Mouse (Mus musculus) limb, embryonic 14.5 days (tissue): Measurements from ENCODE around the gene Olfr1290. TPM values are rescaled to one million over a fixed set of nuclear protein-coding genes. Genes with fewer than 3 reads are reported as not detected.

Experiments
- ATAC-seq: fragments of 200-750 bp; cut with Nextera tagmentation; 2 replicates; pipeline ENCODE4 v1.8.0; 2017; ENCODE audit warnings: low read depth, moderate number of reproducible peaks, moderate TSS enrichment; ENCODE audit not compliant: low FRiP score
- DNase-seq: peaks from one replicate; pipeline ENCODE4 v3.0.0-alpha.2; 2015; ENCODE audit warnings: low spot score
- H3K27ac ChIP-seq: fragments of 300-500 bp; sonication (generic); replicated peaks from 2 replicates; pipeline ENCODE4 v1.5.1; 2014; ENCODE audit warnings: low read depth, mild to moderate bottlenecking, low read length, moderate library complexity, mixed read lengths
- H3K27me3 ChIP-seq: fragments of 300-500 bp; sonication (generic); 2 replicates; pipeline ENCODE4 v1.6.1; 2014; ENCODE audit warnings: low read length, mixed read lengths; ENCODE audit not compliant: control insufficient read depth, insufficient read depth
- H3K36me3 ChIP-seq: fragments of 300-500 bp; sonication (generic); 2 replicates; pipeline ENCODE4 v1.6.1; 2014; ENCODE audit warnings: mild to moderate bottlenecking, low read length, moderate library complexity, mixed read lengths; ENCODE audit not compliant: control insufficient read depth, insufficient read depth
- H3K4me1 ChIP-seq: fragments of 300-500 bp; sonication (generic); 2 replicates; pipeline ENCODE4 v1.6.1; 2014; ENCODE audit warnings: antibody characterized with exemption, low read length, mixed read lengths; ENCODE audit not compliant: control insufficient read depth, insufficient read depth
- H3K4me2 ChIP-seq: fragments of 300-500 bp; sonication (generic); replicated peaks from 2 replicates; pipeline ENCODE4 v1.6.1; 2014; ENCODE audit warnings: low read depth, mild to moderate bottlenecking, low read length, moderate library complexity; ENCODE audit not compliant: severe bottlenecking
- H3K4me3 ChIP-seq: fragments of 300-500 bp; sonication (generic); replicated peaks from 2 replicates; pipeline ENCODE4 v1.5.1; 2014; ENCODE audit warnings: low read length
- H3K9ac ChIP-seq: fragments of 300-500 bp; sonication (generic); 2 replicates; pipeline ENCODE4 v1.6.1; 2014; ENCODE audit warnings: mild to moderate bottlenecking, low read depth, low read length, moderate library complexity; ENCODE audit not compliant: severe bottlenecking
- H3K9me3 ChIP-seq: fragments of 300-500 bp; sonication (generic); 2 replicates; pipeline ENCODE4 v1.6.1; 2016; ENCODE audit warnings: low read length; ENCODE audit not compliant: control insufficient read depth
- POLR2A ChIP-seq: fragments of 200-500 bp; IDR thresholded peaks from 2 replicates; pipeline ENCODE4 v1.8.0; 2012; ENCODE audit warnings: inconsistent platforms, mild to moderate bottlenecking, moderate library complexity, borderline replicate concordance; ENCODE audit not compliant: insufficient read depth, insufficient read length; ENCODE audit errors: extremely low read depth
- WGBS: fragments of 180-500 bp; shearing (Covaris S2); extraction: QIAGEN DNeasy Blood & Tissue Kit; methylation state at CpG from one replicate; pipeline ENCODE4 v1.1.7; 2014; 5-methylcytosine and 5-hydroxymethylcytosine counted together
- polyA plus RNA-seq, 2 experiments: library from polyadenylated mRNA; depleted of rRNA in 1 of 2; stranded (reverse) in 1 of 2; unstranded in 1 of 2; fragments of >200 nt; fragmentation: Nextera tagmentation in 1 of 2; extraction: Ambion mirVana in 1 of 2; gene quantifications; 2 replicates each; pipeline versions ENCODE4 v1.2.1 to v1.2.3; 2012 to 2014

The Olfr1290 gene
- polyA plus RNA-seq, 2 experiments = not detected

GRCm38 (mm10) chr2:111473801-111474200 is 19.8 kb downstream of the Olfr1290 start, which contains the start of gene Olfr1288:
Olfr1288 (plus strand) TSS chr2:111474101.
- H3K36me3 ChIP-seq = no peaks in the 10 kb centered on the region
- DNase-seq = no peak
- H3K27ac ChIP-seq = no peak within 1 kb of the TSS
- H3K4me2 ChIP-seq = no peak within 1 kb of the TSS
- no peak within 1 kb of the TSS for H3K4me3 ChIP-seq
- ATAC-seq = no peak
- H3K4me1 ChIP-seq = no peaks in the 10 kb centered on the region
- no peaks in the 10 kb centered on the region for H3K9me3 ChIP-seq
- 90% methylated on average over 1 of the region's 1 CpGs for WGBS
- TF ChIP-seq POLR2A = no peak
- H3K9ac ChIP-seq = no peak within 1 kb of the TSS
- no peaks in the 10 kb centered on the region for H3K27me3 ChIP-seq

GRCm38 (mm10) chr2:111448842-111449241 is 44.8 kb downstream of the Olfr1290 start, which contains the start of gene Olfr1287:
Olfr1287 (plus strand) TSS chr2:111449142.
- H3K4me2 ChIP-seq = no peak within 1 kb of the TSS
- TF ChIP-seq POLR2A = no peak
- no peak within 1 kb of the TSS for H3K9ac ChIP-seq
- ATAC-seq (no peak), DNase-seq (no peak)
- H3K9me3 ChIP-seq = no peaks in the 10 kb centered on the region
- H3K4me3 ChIP-seq = no peak within 1 kb of the TSS
- 67% methylated on average over 1 of the region's 1 CpGs for WGBS
- H3K27me3 ChIP-seq = no peaks in the 10 kb centered on the region
- no peak within 1 kb of the TSS for H3K27ac ChIP-seq
- H3K4me1 ChIP-seq = no peaks in the 10 kb centered on the region
- H3K36me3 ChIP-seq = no peaks in the 10 kb centered on the region

Other genes starting within 250 kb of the Olfr1290 start
- gene Olfr1276, start 239.3 kb downstream of the Olfr1290 start, polyA plus RNA-seq (2012; rRNA removed) = not detected in 2 replicates
- gene Olfr1276, start 239.3 kb downstream of the Olfr1290 start, polyA plus RNA-seq (2014; fragmentation: Nextera tagmentation; extraction: Ambion mirVana) = not detected in 2 replicates
- gene Olfr1277, start 219.7 kb downstream of the Olfr1290 start, polyA plus RNA-seq (2012; rRNA removed) = not detected in 2 replicates
- gene Olfr1277, start 219.7 kb downstream of the Olfr1290 start, polyA plus RNA-seq (2014; fragmentation: Nextera tagmentation; extraction: Ambion mirVana) = not detected in 2 replicates
- gene Olfr1278, start 203.7 kb downstream of the Olfr1290 start, polyA plus RNA-seq (2012; rRNA removed) = not detected in 2 replicates
- not detected in 2 replicates for gene Olfr1278, start 203.7 kb downstream of the Olfr1290 start, polyA plus RNA-seq (2014; fragmentation: Nextera tagmentation; extraction: Ambion mirVana)
- gene Olfr1279, start 193.2 kb downstream of the Olfr1290 start, polyA plus RNA-seq (2012; rRNA removed) = not detected in 2 replicates
- gene Olfr1279, start 193.2 kb downstream of the Olfr1290 start, polyA plus RNA-seq (2014; fragmentation: Nextera tagmentation; extraction: Ambion mirVana) = not detected in 2 replicates
- not detected in 2 replicates for gene Olfr1280, start 179.8 kb downstream of the Olfr1290 start, polyA plus RNA-seq (2012; rRNA removed)
- gene Olfr1280, start 179.8 kb downstream of the Olfr1290 start, polyA plus RNA-seq (2014; fragmentation: Nextera tagmentation; extraction: Ambion mirVana) = not detected in 2 replicates
- gene Olfr1281, start 167.3 kb downstream of the Olfr1290 start, polyA plus RNA-seq (2012; rRNA removed) = not detected in 2 replicates
- gene Olfr1281, start 167.3 kb downstream of the Olfr1290 start, polyA plus RNA-seq (2014; fragmentation: Nextera tagmentation; extraction: Ambion mirVana) = not detected in 2 replicates
- gene Olfr1282, start 157.8 kb downstream of the Olfr1290 start, polyA plus RNA-seq (2012; rRNA removed) = not detected in 2 replicates
- not detected in 2 replicates for gene Olfr1282, start 157.8 kb downstream of the Olfr1290 start, polyA plus RNA-seq (2014; fragmentation: Nextera tagmentation; extraction: Ambion mirVana)
- not detected in 2 replicates for gene Olfr1283, start 127.0 kb downstream of the Olfr1290 start, polyA plus RNA-seq (2012; rRNA removed)
- gene Olfr1283, start 127.0 kb downstream of the Olfr1290 start, polyA plus RNA-seq (2014; fragmentation: Nextera tagmentation; extraction: Ambion mirVana) = not detected in 2 replicates
- gene Olfr1284, start 118.3 kb downstream of the Olfr1290 start, polyA plus RNA-seq (2012; rRNA removed) = not detected in 2 replicates
- gene Olfr1284, start 118.3 kb downstream of the Olfr1290 start, polyA plus RNA-seq (2014; fragmentation: Nextera tagmentation; extraction: Ambion mirVana) = not detected in 2 replicates
- not detected in 2 replicates for gene Olfr1286, start 70.7 kb downstream of the Olfr1290 start, polyA plus RNA-seq (2012; rRNA removed)
- not detected in 2 replicates for gene Olfr1286, start 70.7 kb downstream of the Olfr1290 start, polyA plus RNA-seq (2014; fragmentation: Nextera tagmentation; extraction: Ambion mirVana)
- gene Olfr1287, start 44.7 kb downstream of the Olfr1290 start, polyA plus RNA-seq (2012; rRNA removed) = not detected in 2 replicates
- not detected in 2 replicates for gene Olfr1287, start 44.7 kb downstream of the Olfr1290 start, polyA plus RNA-seq (2014; fragmentation: Nextera tagmentation; extraction: Ambion mirVana)
- not detected in 2 replicates for gene Olfr1288, start 19.7 kb downstream of the Olfr1290 start, polyA plus RNA-seq (2012; rRNA removed)
- gene Olfr1288, start 19.7 kb downstream of the Olfr1290 start, polyA plus RNA-seq (2014; fragmentation: Nextera tagmentation; extraction: Ambion mirVana) = not detected in 2 replicates
- not detected in 2 replicates for gene Olfr1289, start 13.0 kb downstream of the Olfr1290 start, polyA plus RNA-seq (2012; rRNA removed)
- gene Olfr1289, start 13.0 kb downstream of the Olfr1290 start, polyA plus RNA-seq (2014; fragmentation: Nextera tagmentation; extraction: Ambion mirVana) = not detected in 2 replicates
- gene Olfr1291-ps1, start 3.4 kb upstream of the Olfr1290 start, polyA plus RNA-seq (2012; rRNA removed) = not detected in 2 replicates
- gene Olfr1291-ps1, start 3.4 kb upstream of the Olfr1290 start, polyA plus RNA-seq (2014; fragmentation: Nextera tagmentation; extraction: Ambion mirVana) = not detected in 2 replicates
- gene Olfr1293-ps, start 31.4 kb upstream of the Olfr1290 start, polyA plus RNA-seq (2012; rRNA removed) = not detected in 2 replicates
- gene Olfr1293-ps, start 31.4 kb upstream of the Olfr1290 start, polyA plus RNA-seq (2014; fragmentation: Nextera tagmentation; extraction: Ambion mirVana) = not detected in 2 replicates
- not detected in 2 replicates for gene Olfr1294, start 46.5 kb upstream of the Olfr1290 start, polyA plus RNA-seq (2012; rRNA removed)
- not detected in 2 replicates for gene Olfr1294, start 46.5 kb upstream of the Olfr1290 start, polyA plus RNA-seq (2014; fragmentation: Nextera tagmentation; extraction: Ambion mirVana)
- gene Olfr1295, start 75.9 kb upstream of the Olfr1290 start, polyA plus RNA-seq (2012; rRNA removed) = not detected in 2 replicates
- not detected in 2 replicates for gene Olfr1295, start 75.9 kb upstream of the Olfr1290 start, polyA plus RNA-seq (2014; fragmentation: Nextera tagmentation; extraction: Ambion mirVana)
- gene Olfr1297, start 132.7 kb upstream of the Olfr1290 start, polyA plus RNA-seq (2012; rRNA removed) = not detected in 2 replicates
- gene Olfr1297, start 132.7 kb upstream of the Olfr1290 start, polyA plus RNA-seq (2014; fragmentation: Nextera tagmentation; extraction: Ambion mirVana) = not detected in 2 replicates
- gene Olfr1298, start 155.4 kb upstream of the Olfr1290 start, polyA plus RNA-seq (2012; rRNA removed) = not detected in 2 replicates
- not detected in 2 replicates for gene Olfr1298, start 155.4 kb upstream of the Olfr1290 start, polyA plus RNA-seq (2014; fragmentation: Nextera tagmentation; extraction: Ambion mirVana)
- gene Olfr1299, start 167.6 kb upstream of the Olfr1290 start, polyA plus RNA-seq (2012; rRNA removed) = not detected in 2 replicates
- gene Olfr1299, start 167.6 kb upstream of the Olfr1290 start, polyA plus RNA-seq (2014; fragmentation: Nextera tagmentation; extraction: Ambion mirVana) = not detected in 2 replicates